Mouse (Mus musculus) spleen, adult 12 weeks (tissue): ENCODE data around the gene Ntsr1.

Experiments
- DNase-seq: peaks from one replicate; pipeline ENCODE4 v3.0.0; 2022; ENCODE audit warnings: low spot score

Ntsr1 gene

DNA sequence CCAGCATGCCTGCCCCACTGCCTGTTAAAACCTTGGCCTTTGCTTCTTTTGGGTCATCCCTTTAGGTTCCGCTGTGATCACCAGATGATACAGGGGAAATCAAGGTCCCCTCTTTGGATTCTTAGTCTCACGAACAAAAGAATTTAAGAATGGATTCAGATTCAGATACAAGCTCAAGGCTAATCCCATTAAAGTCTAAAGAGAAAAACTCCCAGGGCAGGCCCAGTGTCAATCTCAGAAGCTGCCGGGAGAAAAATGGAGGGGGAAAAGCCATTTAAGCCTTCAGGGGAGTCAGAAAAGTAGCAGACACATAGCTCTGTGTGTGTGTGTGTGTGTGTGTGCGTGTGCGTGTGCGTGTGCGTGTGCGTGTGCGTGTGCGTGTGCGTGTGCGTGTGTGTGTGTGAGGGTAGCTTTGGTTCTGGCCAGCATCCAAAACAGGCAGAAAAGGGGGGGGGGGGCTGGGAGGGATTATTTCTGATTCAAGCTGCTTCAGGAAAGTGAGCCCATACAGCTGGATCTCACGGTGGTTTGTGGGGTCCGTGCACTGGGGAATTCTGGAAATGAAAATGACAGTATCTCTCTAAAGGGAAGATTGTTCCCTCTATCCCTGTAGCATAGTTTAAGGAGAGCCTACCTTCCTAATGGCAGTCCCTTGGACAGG lies 8.8 kb downstream of the Ntsr1 start:
- DNase-seq: no peak

DNA sequence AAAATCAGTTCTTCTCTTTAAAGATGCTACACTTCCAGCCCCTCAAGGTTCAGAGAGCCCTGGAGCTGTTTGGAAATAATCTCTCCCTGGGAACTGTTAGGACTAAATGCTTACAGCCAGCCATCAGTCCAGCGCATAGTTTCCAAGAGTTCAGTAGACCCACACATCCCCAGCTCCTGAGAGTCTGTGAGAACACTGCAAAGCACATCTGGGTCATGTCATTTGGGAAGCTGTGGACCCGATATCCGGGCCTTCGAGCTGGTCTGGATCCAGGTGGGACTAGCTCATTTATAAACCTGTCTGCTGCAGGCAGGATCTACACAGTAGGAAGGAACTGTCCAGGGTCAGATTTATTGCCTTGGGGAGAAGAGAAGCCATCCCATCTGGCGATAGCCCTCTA lies 11.1 kb downstream of the Ntsr1 start:
- DNase-seq: no peak

DNA sequence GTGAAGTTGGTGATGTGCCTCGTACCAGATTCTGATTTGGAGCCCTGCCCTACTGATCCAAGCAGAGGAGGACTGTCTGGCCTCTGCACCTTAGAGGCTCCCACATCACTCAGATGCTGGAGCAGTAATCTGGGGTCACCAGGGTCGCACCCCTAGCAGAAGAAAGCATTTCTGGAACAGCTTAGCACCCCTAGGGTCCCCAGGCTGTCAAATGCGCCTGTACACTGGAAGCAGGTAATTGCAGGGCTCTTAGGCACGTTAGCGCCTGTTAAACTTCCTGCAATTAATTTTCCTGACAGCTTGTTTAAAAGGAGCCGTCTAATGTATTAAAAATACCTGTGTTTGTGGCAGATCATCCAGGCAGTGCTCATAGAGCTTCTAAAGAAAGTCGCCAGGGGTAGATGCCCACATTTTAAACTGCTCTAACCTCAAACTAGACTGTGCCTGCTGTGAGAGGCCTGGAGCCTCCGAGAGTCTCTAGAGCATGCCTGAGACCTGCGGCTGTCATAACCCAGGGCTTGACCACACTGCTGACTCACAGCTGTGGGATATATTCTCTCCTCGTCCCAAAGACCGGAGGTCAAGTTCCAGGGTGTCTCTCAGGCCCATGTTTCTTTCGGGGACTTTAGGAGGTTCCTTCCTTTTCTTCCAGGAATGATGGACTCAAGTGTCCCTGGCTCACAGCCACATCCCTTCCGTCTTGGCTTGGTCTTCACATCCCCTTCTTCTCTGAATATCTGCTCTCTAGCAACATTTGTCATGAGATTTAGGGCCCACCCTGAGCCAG lies 12.3 kb downstream of the Ntsr1 start:
- no peak for DNase-seq

DNA sequence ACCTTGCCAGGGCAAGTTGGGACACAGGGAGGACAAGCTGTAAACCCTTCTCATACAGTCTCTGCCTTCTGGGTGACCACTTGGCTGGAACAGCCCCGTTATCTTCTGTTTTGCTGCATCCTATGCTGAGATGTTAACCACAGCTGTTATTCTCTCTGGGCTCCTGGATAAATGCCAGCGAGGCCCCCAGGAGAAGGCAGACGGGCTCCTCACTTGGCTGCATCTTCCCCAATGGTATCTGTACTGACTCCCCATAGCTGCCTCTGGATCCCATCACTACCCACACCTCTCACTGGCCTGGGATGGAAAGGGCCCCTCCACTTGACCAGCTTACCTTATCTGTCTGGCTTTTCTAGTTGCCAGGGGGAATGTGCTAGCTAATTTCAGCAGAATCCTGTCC lies 13.2 kb downstream of the Ntsr1 start:
- DNase-seq: no peak

DNA sequence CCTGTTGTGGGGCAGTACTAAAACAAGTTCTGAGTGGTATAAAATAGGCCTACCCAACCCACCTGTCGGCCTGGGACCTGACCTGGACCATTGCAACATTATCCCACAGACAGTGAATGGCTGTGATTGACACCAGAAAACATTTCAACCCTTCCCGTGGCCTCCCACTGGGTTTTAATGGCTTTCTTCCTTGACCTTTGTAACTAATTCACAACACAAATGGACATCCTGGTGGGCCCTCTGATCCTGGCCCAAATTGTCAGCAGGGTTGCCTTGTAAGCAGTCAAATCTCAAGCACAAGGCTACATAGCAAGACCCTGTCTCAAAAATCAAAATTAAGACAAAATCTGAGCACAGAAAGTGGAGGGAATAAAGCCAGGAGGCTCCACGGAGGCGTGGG lies 14.1 kb downstream of the Ntsr1 start:
- no peak for DNase-seq

DNA sequence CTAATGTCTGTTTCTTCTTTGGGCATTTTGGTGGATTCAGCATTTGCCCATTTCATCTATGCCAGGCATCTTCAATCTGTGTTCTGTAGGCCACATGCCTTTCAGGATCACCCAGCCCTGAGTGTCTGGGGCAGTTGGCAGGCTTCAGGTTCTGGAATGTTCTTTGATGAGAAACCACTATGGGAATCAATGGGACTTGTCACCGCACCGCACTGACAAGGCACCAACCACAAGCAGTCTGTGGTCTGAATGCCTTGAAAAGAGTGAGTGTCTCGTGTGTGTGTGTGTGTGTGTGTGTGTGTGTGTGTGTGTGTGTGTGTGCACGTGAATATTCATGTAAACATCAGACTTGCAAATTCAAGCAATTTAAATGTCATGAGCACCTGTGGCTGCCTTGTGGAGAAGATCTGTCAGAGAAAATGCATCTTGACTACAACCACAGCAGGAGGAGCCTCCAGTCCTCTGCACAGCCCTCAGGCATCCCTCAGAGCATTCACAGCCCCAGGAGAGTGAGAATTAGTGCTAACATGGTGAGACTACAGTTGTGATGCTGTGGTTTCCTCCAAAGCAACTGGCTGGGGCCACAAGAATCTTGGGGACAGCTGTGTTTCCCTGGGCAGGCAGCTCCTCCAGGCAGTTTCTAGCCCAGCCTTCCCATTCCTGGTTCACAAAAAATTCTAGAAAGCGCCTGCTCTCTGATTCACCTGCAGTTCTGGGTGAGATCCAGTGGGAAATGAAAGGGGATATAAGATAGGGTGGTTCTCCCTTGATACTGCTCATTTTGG lies 21.9 kb downstream of the Ntsr1 start:
- DNase-seq: no peak

DNA sequence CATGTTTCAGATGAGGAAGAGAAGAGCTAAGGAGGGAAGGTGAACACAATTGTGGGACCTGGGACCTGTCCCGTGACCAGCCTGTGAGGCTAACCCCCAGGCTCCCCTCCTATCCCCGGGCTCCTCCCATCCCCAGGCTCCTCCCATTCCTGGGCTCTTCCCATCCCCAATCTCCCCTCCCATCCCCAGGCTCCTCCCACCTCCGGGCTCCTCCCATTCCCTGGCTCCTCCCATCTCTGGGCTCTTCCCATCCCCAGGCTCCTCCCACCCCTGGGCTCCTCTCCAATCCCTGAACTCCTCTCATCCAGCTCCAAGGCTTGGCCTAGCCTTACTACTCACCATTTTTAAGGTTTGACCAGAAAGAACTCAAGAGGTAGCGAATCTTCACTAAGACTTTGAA lies 23.0 kb downstream of the Ntsr1 start:
- DNase-seq: no peak

DNA sequence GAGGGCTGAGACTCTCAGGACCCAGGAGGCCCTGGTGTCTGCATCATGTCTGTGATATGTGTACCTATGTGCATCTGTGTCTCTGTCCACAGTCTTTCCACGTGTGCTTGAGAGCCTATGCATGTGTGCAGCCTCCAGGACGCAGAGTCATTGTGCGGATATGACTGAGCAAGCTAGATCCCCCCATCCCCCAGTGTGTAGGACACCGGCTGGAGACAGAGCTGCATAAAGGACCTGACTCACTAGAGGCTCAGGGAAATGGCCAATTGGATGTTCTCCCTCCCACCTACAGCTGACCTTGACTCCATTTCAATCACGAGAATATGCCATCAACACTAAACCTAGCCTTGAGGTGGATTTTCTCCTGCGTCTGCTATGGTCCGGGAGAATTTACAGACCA lies 27.7 kb downstream of the Ntsr1 start:
- no peak for DNase-seq

DNA sequence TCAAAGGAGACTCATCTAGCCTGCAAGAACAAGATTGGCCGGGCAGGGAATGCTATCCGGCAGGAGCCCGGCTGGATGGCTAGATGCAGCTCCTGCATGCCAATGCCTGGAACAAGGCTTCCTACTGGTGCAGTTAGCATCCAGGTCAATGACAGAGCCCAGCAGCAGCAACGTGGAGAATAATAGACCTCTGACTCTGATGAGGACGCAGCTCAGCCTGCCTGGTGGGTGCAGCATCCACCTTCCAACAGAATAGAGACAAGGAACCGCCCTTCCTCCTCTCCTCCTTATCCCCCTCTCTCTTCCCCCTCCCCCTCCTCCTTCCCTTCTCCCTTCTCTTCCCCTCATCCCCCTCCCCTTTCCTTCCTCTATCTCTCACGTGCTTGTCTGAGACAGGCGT lies 28.1 kb downstream of the Ntsr1 start:
- no peak for DNase-seq

DNA sequence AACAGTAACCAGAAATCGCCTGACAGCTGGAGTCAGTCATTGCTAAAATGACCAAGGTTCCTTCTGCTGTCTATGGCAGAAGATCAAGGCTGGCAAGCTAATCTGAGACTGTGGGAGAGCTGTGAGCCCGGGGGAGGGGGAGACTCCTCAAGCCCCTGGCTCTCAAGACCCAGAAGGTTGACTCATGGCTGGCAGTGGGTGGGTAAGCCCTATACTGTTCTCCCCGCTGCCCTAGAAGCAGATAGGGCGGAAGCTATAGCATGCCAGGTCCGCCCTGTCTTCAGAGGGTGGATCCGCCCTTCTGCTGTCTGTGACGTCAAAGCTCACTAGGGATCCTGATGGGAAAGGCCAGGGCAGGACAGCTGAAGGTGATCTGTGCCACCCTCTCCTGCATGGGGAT lies 30.4 kb downstream of the Ntsr1 start:
- no peak for DNase-seq

DNA sequence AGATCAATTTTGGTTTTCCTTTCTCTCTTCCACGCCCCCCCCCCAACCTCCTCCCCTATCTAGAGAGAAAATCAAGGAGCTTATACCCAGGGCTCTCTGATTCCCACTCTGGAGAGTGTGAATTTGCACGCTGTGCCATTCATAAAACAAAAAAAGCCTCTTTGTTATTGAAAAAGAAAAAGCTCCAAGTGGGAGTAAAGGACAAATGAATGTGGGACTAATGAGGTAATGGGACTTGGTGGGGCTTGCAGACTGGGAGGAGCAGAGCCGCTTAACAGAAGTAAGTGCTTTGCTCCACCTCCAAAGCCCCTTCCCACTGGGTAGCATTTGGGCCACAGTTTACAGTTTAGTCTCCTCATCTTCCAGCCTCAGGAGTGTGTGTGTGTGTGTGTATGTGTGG lies 30.8 kb downstream of the Ntsr1 start:
- DNase-seq: no peak

DNA sequence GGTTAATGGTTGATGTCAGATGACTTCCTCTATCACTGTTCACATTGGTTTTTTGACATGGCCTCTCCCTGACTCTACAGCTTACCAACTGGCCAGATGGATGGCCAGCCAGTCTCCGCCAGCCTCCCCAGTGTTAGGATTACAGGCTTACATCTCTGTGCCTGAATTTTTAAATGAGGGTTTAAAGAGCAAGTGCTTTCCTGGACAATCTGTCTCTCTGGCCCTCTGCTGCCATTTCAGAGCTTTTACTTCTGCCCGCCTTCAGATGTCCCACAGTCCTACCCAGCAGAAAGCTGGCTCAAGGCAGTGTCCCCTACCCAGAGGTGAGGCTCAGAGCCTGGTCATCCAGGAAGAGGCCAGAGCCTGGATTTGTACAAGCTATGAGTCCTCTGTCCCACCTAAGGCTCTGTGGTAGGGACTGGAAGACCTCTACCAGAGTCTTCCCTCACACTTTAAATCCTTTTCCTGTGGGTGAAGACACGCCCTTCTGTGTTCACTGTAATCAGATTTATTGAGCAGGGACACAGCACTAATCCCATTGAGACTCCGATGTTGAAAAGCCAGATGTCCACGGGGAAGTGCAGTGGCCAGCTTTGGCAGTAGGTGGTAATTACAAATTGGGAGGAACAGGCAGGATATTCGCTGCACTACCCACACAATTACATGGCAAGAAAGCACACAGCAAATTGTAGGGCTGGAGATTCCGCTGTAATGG lies 32.1 kb downstream of the Ntsr1 start:
- no peak for DNase-seq

DNA sequence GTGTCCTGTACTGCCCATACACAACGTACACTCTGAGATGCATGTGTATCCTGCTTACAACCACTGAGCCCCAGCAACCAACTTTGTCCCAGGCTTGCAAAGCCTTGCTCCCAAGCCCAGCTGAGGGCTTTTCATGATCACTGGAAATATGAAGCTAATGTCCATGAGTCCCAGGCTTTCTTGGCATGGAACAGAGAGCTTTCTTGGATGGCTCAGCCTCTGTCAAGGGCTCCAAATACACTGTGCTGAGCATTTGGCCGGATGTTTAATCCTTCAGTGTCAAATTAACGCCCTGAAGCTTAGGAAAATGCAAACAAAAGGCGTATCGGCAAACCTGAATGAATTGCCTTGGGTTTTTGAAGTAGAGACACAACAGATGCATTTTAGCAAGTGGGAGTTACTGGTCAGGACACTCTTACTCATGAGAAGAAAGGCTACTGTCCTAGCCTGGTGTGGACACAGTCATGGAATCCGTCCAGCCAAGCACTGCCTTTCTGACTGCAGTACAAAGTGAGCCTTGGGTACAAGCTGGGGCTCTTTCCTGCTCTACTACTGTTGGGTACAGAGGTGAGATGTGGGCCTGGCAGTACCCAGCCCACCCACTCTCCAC lies 32.7 kb downstream of the Ntsr1 start:
- no peak for DNase-seq

DNA sequence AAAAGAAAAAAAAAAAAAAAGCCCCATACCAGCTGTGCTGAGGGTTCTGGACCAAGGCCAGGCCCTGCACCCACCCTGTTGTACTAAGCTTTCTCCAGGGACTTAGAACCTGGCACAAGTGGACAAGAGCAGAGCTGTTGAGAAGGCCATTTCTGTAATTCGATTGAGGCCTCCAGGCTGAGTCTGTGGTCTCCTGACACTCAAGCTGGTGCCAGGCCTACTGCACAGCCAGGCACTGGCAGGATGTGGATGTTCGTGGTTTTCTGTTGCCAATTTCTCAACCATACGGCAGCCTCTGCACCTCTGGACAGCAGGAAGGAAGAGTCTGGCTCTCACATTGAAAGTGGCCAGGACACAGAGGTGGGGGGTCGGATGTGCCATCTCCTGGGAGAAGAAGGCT lies 33.5 kb downstream of the Ntsr1 start:
- DNase-seq: no peak

DNA sequence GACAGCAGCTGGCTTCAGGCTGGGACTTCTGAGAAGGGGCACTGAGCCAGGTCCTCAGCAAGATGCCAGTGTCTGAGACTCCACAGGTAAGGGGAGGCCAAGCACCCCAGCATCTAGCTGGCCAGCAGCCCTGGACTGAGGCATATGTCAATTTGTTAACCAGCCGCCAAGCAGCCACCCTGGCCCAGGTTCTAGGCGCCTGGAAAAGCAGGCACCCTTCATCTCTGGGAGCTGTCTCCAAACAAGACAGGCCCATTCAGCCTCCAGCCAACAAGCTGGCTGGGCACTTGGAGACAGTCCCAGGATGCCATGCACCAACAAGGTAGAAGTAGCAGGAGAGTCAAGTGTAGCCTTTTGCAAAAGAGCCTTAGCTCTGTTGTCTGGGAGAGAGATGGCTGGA lies 43.9 kb downstream of the Ntsr1 start:
- no peak for DNase-seq

DNA sequence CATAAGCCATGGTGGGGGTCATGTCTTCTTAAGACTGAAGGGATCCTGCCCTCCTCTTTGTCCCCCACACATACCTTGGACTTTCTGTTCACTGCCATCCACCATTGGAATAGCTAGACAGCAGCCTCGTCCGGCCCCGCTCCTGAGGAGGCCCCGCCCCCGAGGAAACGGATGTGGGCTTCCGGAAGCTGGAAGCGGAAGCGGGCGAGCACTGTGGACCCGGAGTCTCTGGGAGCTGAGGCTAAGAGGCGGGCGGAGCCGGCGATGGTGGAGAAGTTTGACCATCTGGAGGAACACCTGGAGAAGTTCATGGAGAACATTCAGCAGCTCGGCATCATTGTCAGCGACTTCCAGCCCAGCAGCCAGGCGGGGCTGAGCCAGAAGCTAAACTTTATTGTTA lies 45.3 kb downstream of the Ntsr1 start:
- DNase-seq: no peak

DNA sequence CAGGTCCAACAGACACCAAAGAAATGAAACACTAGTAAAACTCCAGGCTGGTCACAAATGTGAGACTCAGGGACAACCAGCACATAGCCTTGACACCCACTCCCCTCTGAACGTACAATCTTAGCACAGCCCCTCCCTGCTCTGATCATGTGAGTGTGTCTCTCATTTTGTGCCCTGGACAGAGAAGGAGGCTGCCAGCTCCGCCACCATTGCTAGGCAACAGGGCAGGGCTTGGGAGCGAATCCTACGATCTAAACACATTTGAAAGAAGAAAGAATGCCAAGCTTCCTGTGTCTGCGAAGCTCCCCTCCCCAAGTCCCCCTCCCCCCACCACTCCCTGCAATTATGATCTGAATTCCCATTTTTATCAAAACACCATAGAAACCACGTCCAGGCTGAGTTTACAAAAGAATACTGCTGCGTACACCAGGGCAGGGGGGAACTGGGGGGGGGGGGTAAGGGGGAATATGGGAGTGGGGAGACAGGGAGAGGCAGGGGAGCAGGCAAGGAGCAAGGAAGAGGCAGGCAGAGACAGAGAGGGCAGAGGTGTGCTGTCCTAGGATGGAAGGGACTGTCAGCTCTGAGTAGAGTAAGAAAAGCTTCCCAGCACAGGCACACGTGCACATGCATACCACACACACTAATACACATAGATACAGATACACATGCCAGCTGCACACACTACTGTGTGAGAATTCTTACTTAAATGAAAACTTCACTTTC lies 47.8 kb downstream of the Ntsr1 start:
- no peak for DNase-seq

DNA sequence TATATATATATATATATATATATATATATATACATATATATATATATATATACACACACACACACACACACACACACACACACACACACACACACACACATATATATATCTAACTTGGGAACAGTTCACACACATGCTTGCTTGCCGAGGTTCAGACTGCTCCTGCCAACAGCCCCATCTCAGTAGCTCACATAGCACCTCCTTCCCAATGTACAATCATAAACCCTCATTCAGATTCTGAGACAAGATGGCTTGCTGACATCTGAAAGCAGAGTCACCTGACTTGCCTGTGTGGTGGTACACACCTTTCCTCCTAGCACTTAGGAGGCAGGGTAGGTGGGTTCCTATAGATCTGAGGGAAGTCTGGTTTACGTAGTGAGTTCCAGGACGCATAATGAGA lies 52.6 kb downstream of the Ntsr1 start:
- no peak for DNase-seq

DNA sequence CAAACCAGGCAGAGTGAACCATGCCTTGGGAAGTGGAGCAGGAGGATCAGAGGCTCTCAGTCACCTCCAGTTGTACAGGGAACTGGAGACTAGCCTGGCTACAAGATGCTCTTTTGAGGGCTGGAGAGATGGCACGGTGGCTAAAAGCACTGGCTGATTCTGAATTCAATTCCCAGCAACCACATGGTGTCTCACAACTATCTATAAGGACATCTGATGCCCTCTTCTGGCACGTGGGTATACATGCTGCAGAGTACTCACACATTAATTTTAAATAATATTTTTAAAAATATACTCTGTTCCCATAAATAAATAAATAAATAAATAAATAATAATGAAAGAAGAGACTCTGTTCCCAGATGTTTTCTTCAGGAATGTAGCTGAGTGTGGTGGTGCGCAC lies 55.4 kb downstream of the Ntsr1 start:
- no peak for DNase-seq

DNA sequence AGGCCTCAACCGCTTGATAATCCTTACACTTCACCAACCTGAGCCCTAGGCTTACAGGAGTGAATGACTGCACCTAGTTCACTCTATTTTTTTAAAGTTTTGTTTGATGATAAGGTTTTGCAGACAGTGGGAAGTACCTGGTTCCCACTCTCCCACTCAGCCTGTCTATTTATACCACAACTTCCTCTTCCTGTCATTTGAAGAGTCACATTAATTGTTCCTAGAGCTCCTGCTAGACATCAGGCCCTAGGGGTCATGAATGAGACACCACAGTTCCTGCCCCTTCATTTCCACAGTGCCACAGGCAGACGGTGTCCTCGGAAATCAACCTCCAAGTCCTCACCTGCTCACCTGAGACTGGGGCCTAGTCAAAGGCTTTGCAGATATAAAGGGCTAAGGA lies 56.7 kb downstream of the Ntsr1 start:
- DNase-seq: no peak

DNA sequence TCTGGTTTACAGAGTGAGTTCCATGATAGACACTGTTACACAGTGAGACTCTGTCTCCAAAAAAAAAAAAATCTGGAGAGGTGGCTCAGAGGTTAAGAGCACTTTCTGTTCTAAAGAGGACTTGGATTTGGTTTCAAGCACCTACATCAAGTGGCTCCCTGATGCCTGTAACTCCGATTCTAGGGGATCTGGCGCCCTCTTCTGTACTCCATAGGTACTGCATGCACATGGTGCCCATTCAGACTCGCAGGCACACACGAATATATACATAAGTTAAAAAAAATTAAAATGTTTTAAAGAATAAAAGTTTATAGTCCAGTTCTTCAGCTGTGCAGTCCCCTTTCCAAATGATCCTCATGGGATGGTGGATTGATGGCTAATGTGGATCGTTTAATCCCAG lies 60.5 kb downstream of the Ntsr1 start:
- DNase-seq: no peak
